Mouse (Mus musculus): Measurements from ENCODE around the gene Dyrk1b. TPM values are rescaled to one million over a fixed set of nuclear protein-coding genes. Genes with fewer than 3 reads are reported as not detected.
A peak's percentile ranks its signal among the peaks of the same experiment; 100 is the strongest.

The Dyrk1b gene
- polyA plus RNA-seq, 1 experiment from 2014 or later: 23.5 TPM

- no peak for DNase-seq (ENCODE audit: low spot score)
- H3K4me3 ChIP-seq (ENCODE audit: low read depth, low read length): no peak overlapping the region
- 94% methylated on average over 14 of the region's 14 CpGs for WGBS
- H3K27ac ChIP-seq (ENCODE audit: low read depth, low read length): no peak overlapping the region
- no peaks in the 10 kb centered on the region for H3K27me3 ChIP-seq (ENCODE audit: control insufficient read depth, insufficient read depth, low read length)
- peaks cover 50% of the 10 kb centered on the region for H3K36me3 ChIP-seq (ENCODE audit: control insufficient read depth, insufficient read depth, low read length)
- no peaks in the 10 kb centered on the region; the same call in 1 of the 2 replicates for H3K4me1 ChIP-seq (replicated peaks; ENCODE audit: control insufficient read depth, insufficient read depth, low read length)
- no peak overlapping the region for H3K4me2 ChIP-seq (replicated peaks; ENCODE audit: low read depth, low read length)
- no peak overlapping the region for H3K9ac ChIP-seq (ENCODE audit: low read depth, low read length)
- no peaks in the 10 kb centered on the region for H3K9me3 ChIP-seq (ENCODE audit: control insufficient read depth, low read length)
- no peak for ATAC-seq (ENCODE audit: low FRiP score)
Measured at GRCm38 (mm10) chr7:28185884-28186283, 6.6 kb downstream of the Dyrk1b start.

GRCm38 (mm10) chr7:28186631-28187030 is 7.4 kb downstream of the Dyrk1b start:
- Histone ChIP-seq H3K4me3 (ENCODE audit: low read depth, low read length) (no peak overlapping the region), H3K36me3 (ENCODE audit: control insufficient read depth, insufficient read depth, low read length) (peaks cover 50% of the 10 kb centered on the region), H3K27me3 (ENCODE audit: control insufficient read depth, insufficient read depth, low read length) (no peaks in the 10 kb centered on the region), H3K4me2 (replicated peaks; ENCODE audit: low read depth, low read length) (no peak overlapping the region), H3K4me1 (replicated peaks; ENCODE audit: control insufficient read depth, insufficient read depth, low read length) (no peaks in the 10 kb centered on the region), H3K9me3 (ENCODE audit: control insufficient read depth, low read length) (no peaks in the 10 kb centered on the region), H3K9ac (ENCODE audit: low read depth, low read length) (no peak overlapping the region), H3K27ac (ENCODE audit: low read depth, low read length) (no peak overlapping the region)
- 90% methylated on average over 8 of the region's 8 CpGs for WGBS
- DNase-seq (ENCODE audit: low spot score) (no peak), ATAC-seq (ENCODE audit: low FRiP score) (no peak)

- Histone ChIP-seq H3K9ac (ENCODE audit: low read depth, low read length) (no peak overlapping the region), H3K4me1 (replicated peaks; ENCODE audit: control insufficient read depth, insufficient read depth, low read length) (no peaks in the 10 kb centered on the region), H3K36me3 (ENCODE audit: control insufficient read depth, insufficient read depth, low read length) (peaks cover 17% of the 10 kb centered on the region), H3K27me3 (ENCODE audit: control insufficient read depth, insufficient read depth, low read length) (no peaks in the 10 kb centered on the region), H3K4me2 (replicated peaks; ENCODE audit: low read depth, low read length) (no peak overlapping the region), H3K27ac (ENCODE audit: low read depth, low read length) (no peak overlapping the region), H3K4me3 (ENCODE audit: low read depth, low read length) (no peak overlapping the region), H3K9me3 (ENCODE audit: control insufficient read depth, low read length) (no peaks in the 10 kb centered on the region)
- DNase-seq (ENCODE audit: low spot score) (no peak), ATAC-seq (ENCODE audit: low FRiP score) (no peak)
- 98% methylated on average over 3 of the region's 3 CpGs for WGBS
Measured at GRCm38 (mm10) chr7:28191489-28191888, 12.2 kb downstream of the Dyrk1b start.

- WGBS: 95% methylated on average over 1 of the region's 1 CpGs
- H3K9me3 ChIP-seq (ENCODE audit: control insufficient read depth, low read length): no peaks in the 10 kb centered on the region
- no peak overlapping the region for H3K4me2 ChIP-seq (replicated peaks; ENCODE audit: low read depth, low read length)
- H3K4me3 ChIP-seq (ENCODE audit: low read depth, low read length): no peak overlapping the region
- no peaks in the 10 kb centered on the region for H3K4me1 ChIP-seq (replicated peaks; ENCODE audit: control insufficient read depth, insufficient read depth, low read length)
- H3K27ac ChIP-seq (ENCODE audit: low read depth, low read length): no peak overlapping the region
- peaks cover 14% of the 10 kb centered on the region for H3K36me3 ChIP-seq (ENCODE audit: control insufficient read depth, insufficient read depth, low read length)
- DNase-seq (ENCODE audit: low spot score) (no peak), ATAC-seq (ENCODE audit: low FRiP score) (no peak)
- no peak overlapping the region for H3K9ac ChIP-seq (ENCODE audit: low read depth, low read length)
- no peaks in the 10 kb centered on the region for H3K27me3 ChIP-seq (ENCODE audit: control insufficient read depth, insufficient read depth, low read length)
Measured at GRCm38 (mm10) chr7:28191903-28192302, 12.6 kb downstream of the Dyrk1b start.

GRCm38 (mm10) chr7:28195414-28196098 is 16.3 kb downstream of the Dyrk1b start:
- Histone ChIP-seq H3K4me2 (replicated peaks; ENCODE audit: low read depth, low read length) (no peak overlapping the region), H3K36me3 (ENCODE audit: control insufficient read depth, insufficient read depth, low read length) (peaks cover 5% of the 10 kb centered on the region; the same call in 1 of the 2 replicates), H3K9ac (ENCODE audit: low read depth, low read length) (no peak overlapping the region), H3K27ac (ENCODE audit: low read depth, low read length) (no peak overlapping the region), H3K9me3 (ENCODE audit: control insufficient read depth, low read length) (no peaks in the 10 kb centered on the region), H3K27me3 (ENCODE audit: control insufficient read depth, insufficient read depth, low read length) (no peaks in the 10 kb centered on the region), H3K4me3 (ENCODE audit: low read depth, low read length) (no peak overlapping the region), H3K4me1 (replicated peaks; ENCODE audit: control insufficient read depth, insufficient read depth, low read length) (no peaks in the 10 kb centered on the region)
- DNase-seq (ENCODE audit: low spot score) (no peak), ATAC-seq (ENCODE audit: low FRiP score) (no peak)
- WGBS: 84% methylated on average over 5 of the region's 5 CpGs

- ATAC-seq (ENCODE audit: low FRiP score) (0 out of 2 replicates have a peak, but pooled peaks have one; percentile 10), DNase-seq (ENCODE audit: low spot score) (no peak)
- H3K4me2 ChIP-seq (replicated peaks; ENCODE audit: low read depth, low read length): no peak overlapping the region
- 58% methylated on average over 14 of the region's 14 CpGs for WGBS
- peaks cover 5% of the 10 kb centered on the region; the same call in 1 of the 2 replicates for H3K36me3 ChIP-seq (ENCODE audit: control insufficient read depth, insufficient read depth, low read length)
- no peak overlapping the region for H3K9ac ChIP-seq (ENCODE audit: low read depth, low read length)
- no peaks in the 10 kb centered on the region for H3K4me1 ChIP-seq (replicated peaks; ENCODE audit: control insufficient read depth, insufficient read depth, low read length)
- H3K27me3 ChIP-seq (ENCODE audit: control insufficient read depth, insufficient read depth, low read length): no peaks in the 10 kb centered on the region
- H3K9me3 ChIP-seq (ENCODE audit: control insufficient read depth, low read length): no peaks in the 10 kb centered on the region
- no peak overlapping the region for H3K27ac ChIP-seq (ENCODE audit: low read depth, low read length)
- H3K4me3 ChIP-seq (ENCODE audit: low read depth, low read length): no peak overlapping the region
Measured at GRCm38 (mm10) chr7:28196528-28196927, 17.3 kb downstream of the Dyrk1b start.

GRCm38 (mm10) chr7:28199054-28199453 is 19.8 kb downstream of the Dyrk1b start:
- no peaks in the 10 kb centered on the region for H3K27me3 ChIP-seq (ENCODE audit: control insufficient read depth, insufficient read depth, low read length)
- no peaks in the 10 kb centered on the region for H3K4me1 ChIP-seq (replicated peaks; ENCODE audit: control insufficient read depth, insufficient read depth, low read length)
- H3K4me3 ChIP-seq (ENCODE audit: low read depth, low read length): no peak overlapping the region
- H3K36me3 ChIP-seq (ENCODE audit: control insufficient read depth, insufficient read depth, low read length): peaks cover 2% of the 10 kb centered on the region; the same call in 1 of the 2 replicates
- 80% methylated on average over 4 of the region's 4 CpGs for WGBS
- H3K27ac ChIP-seq (ENCODE audit: low read depth, low read length): no peak overlapping the region
- ATAC-seq (ENCODE audit: low FRiP score): no peak
- H3K9ac ChIP-seq (ENCODE audit: low read depth, low read length): no peak overlapping the region
- H3K9me3 ChIP-seq (ENCODE audit: control insufficient read depth, low read length): no peaks in the 10 kb centered on the region
- H3K4me2 ChIP-seq (replicated peaks; ENCODE audit: low read depth, low read length): no peak overlapping the region
- no peak for DNase-seq (ENCODE audit: low spot score)

GRCm38 (mm10) chr7:28203207-28204108 is 24.2 kb downstream of the Dyrk1b start:
- H3K36me3 ChIP-seq (ENCODE audit: control insufficient read depth, insufficient read depth, low read length): no peaks in the 10 kb centered on the region
- 60% methylated on average over 19 of the region's 19 CpGs for WGBS
- H3K4me2 ChIP-seq (replicated peaks; ENCODE audit: low read depth, low read length): no peak overlapping the region
- no peak for DNase-seq (ENCODE audit: low spot score)
- H3K27ac ChIP-seq (ENCODE audit: low read depth, low read length): no peak overlapping the region
- H3K9ac ChIP-seq (ENCODE audit: low read depth, low read length): no peak overlapping the region
- no peak for ATAC-seq (ENCODE audit: low FRiP score)
- no peaks in the 10 kb centered on the region for H3K27me3 ChIP-seq (ENCODE audit: control insufficient read depth, insufficient read depth, low read length)
- no peaks in the 10 kb centered on the region for H3K9me3 ChIP-seq (ENCODE audit: control insufficient read depth, low read length)
- H3K4me3 ChIP-seq (ENCODE audit: low read depth, low read length): no peak overlapping the region
- H3K4me1 ChIP-seq (replicated peaks; ENCODE audit: control insufficient read depth, insufficient read depth, low read length): no peaks in the 10 kb centered on the region
